Mouse (Mus musculus) megakaryocyte, embryonic 14.5 days (primary cell): Measurements from ENCODE around the gene Clnk.

ENCODE experiments used
- FLI1 ChIP-seq: IDR thresholded peaks from 2 replicates; pipeline ENCODE4 v1.6.1; 2012; ENCODE audit warnings: low read length, inconsistent platforms, mixed read lengths
- GATA1 ChIP-seq: IDR thresholded peaks from 3 replicates; pipeline ENCODE4 v1.6.1; 2012; ENCODE audit warnings: mixed read lengths, low read length, inconsistent platforms, borderline replicate concordance

DNA sequence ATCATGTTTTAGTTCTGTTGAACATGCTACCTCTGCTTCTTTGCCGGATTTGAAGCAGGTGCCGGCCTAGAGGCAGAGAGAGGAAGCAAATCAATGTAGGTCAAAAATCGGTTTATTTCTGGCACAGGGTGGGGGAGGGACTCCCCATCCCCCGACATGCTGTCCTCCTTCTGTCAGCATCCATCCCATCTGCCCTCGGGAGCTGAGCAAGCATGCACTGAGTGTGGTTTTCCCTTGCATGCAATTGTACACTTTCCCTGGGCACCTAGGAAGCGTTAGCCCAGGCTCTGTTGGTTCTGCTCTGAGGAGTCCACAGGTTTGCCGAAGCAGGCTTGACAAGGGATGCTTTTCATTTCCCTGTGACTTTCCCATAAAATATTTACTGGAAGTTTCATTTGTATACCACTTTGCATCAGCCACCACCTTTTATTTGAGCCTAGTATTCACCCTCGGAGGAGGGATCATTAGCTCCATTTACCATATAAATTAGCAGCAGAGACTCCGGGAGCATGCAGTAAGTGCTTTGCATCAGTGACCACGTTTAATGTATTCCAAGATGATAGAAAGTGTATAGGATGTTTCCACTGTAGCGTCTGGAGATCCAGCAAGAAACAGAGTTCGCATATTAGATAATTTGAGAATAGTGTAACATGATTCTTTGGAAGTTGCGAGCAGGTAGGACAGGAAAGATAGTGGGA, 14.2 kb downstream of the Clnk start:
- TF ChIP-seq GATA1 (no peak), FLI1 (no peak)
